ENCODE assay signal across 12 mouse cellular contexts in genomic region chr7:88327495-88327894, GRCm38 (mm10).
"Had no signal": no experiment of that assay in that cellular context is flagged by ENCODE, and none has a peak within 500 bp of the region (broad histone marks: within the 10 kb centered on the region; RNA-seq: fewer than 3 reads in every experiment).

No protein-coding gene starts in this region.

- ATAC-seq: liver, postnatal 0 days; lung, postnatal 0 days; midbrain, embryonic 16.5 days had no signal

- DNase-seq: liver, embryonic 13.5 days; liver, postnatal 0 days; lung, adult 2 months; lung, postnatal 4 days; midbrain, embryonic 14.5 days; right cerebral cortex, postnatal 14 days; spleen, adult 18-20 months; thymus, adult 18-20 months; thymus, postnatal 25 days; thymus, postnatal 4 days had no signal
